Mouse (Mus musculus) lung, embryonic 15.5 days (tissue): ENCODE results near the gene 4933427D14Rik. TPM values are rescaled to one million over a fixed set of nuclear protein-coding genes. Genes with fewer than 3 reads are reported as not detected.

Source experiments
- ATAC-seq: fragments of 200-750 bp; cut with Nextera tagmentation; 2 replicates; pipeline ENCODE4 v1.8.0; 2017; ENCODE audit warnings: moderate number of reproducible peaks, borderline replicate concordance; ENCODE audit not compliant: low FRiP score, low TSS enrichment; ENCODE audit errors: extremely low read depth
- H3K27ac ChIP-seq: fragments of 300-500 bp; sonication (generic); 2 replicates; pipeline ENCODE4 v1.5.1; 2015; ENCODE audit warnings: moderate library complexity, mild to moderate bottlenecking, inconsistent platforms
- H3K27me3 ChIP-seq: fragments of 300-500 bp; sonication (generic); 2 replicates; pipeline ENCODE4 v1.6.1; 2015; ENCODE audit warnings: inconsistent platforms
- H3K36me3 ChIP-seq: fragments of 300-500 bp; sonication (generic); 2 replicates; pipeline ENCODE4 v1.6.1; 2015; ENCODE audit warnings: inconsistent platforms
- H3K4me1 ChIP-seq: fragments of 300-500 bp; sonication (generic); 2 replicates; pipeline ENCODE4 v1.6.1; 2015; ENCODE audit warnings: inconsistent platforms
- H3K4me2 ChIP-seq: fragments of 300-500 bp; sonication (generic); 2 replicates; pipeline ENCODE4 v1.6.1; 2015; ENCODE audit warnings: inconsistent platforms, mild to moderate bottlenecking, moderate library complexity
- H3K4me3 ChIP-seq: fragments of 300-500 bp; sonication (generic); 2 replicates; pipeline ENCODE4 v1.5.1; 2015; ENCODE audit warnings: mild to moderate bottlenecking, inconsistent platforms
- H3K9ac ChIP-seq: fragments of 300-500 bp; sonication (generic); 2 replicates; pipeline ENCODE4 v1.6.1; 2015; ENCODE audit warnings: inconsistent platforms
- H3K9me3 ChIP-seq: fragments of 300-500 bp; sonication (generic); 2 replicates; pipeline ENCODE4 v1.6.1; 2016; ENCODE audit warnings: inconsistent platforms
- WGBS: fragments of 180-500 bp; shearing (Covaris S2); methylation state at CpG from one replicate; pipeline ENCODE4 v1.1.7; 2015; 5-methylcytosine and 5-hydroxymethylcytosine counted together
- polyA plus RNA-seq: library from polyadenylated mRNA; unstranded; fragments of >200 nt; fragmentation: Nextera tagmentation; extraction: Ambion mirVana; gene quantifications from 2 replicates; pipeline ENCODE4 v1.2.1, GENCODE M21; 2015

4933427D14Rik gene
- polyA plus RNA-seq, 1 experiment from 2014 or later = 18.8 TPM

- no peak overlapping the region for H3K27ac ChIP-seq
- no peak overlapping the region for H3K4me2 ChIP-seq
- no peak overlapping the region for H3K4me3 ChIP-seq
- peaks cover 18% of the 10 kb centered on the region for H3K4me1 ChIP-seq
- ATAC-seq = no peak
- H3K27me3 ChIP-seq = no peaks in the 10 kb centered on the region
- WGBS = 67% methylated on average over 3 of the region's 3 CpGs
- no peaks in the 10 kb centered on the region for H3K9me3 ChIP-seq
- no peaks in the 10 kb centered on the region for H3K36me3 ChIP-seq
- no peak overlapping the region for H3K9ac ChIP-seq
These were observed 81.5 kb downstream of the 4933427D14Rik start for GRCm38 (mm10) chr11:72125781-72126180.

- H3K9me3 ChIP-seq = no peaks in the 10 kb centered on the region
- no peak overlapping the region for H3K4me3 ChIP-seq
- no peak overlapping the region for H3K27ac ChIP-seq
- H3K27me3 ChIP-seq = no peaks in the 10 kb centered on the region
- ATAC-seq = no peak
- no peak overlapping the region for H3K9ac ChIP-seq
- H3K4me1 ChIP-seq = 0 out of 2 replicates have a peak, but pooled peaks cover 3% of the 10 kb centered on the region
- 68% methylated on average over 4 of the region's 4 CpGs for WGBS
- H3K4me2 ChIP-seq = no peak overlapping the region
- no peaks in the 10 kb centered on the region for H3K36me3 ChIP-seq
These were observed 83.7 kb downstream of the 4933427D14Rik start for GRCm38 (mm10) chr11:72123531-72123930.

- no peak overlapping the region for H3K27ac ChIP-seq
- 80% methylated on average over 6 of the region's 6 CpGs for WGBS
- H3K4me1 ChIP-seq = no peaks in the 10 kb centered on the region
- no peak overlapping the region for H3K4me3 ChIP-seq
- no peaks in the 10 kb centered on the region for H3K9me3 ChIP-seq
- H3K27me3 ChIP-seq = no peaks in the 10 kb centered on the region
- no peak overlapping the region for H3K4me2 ChIP-seq
- no peak overlapping the region for H3K9ac ChIP-seq
- no peak for ATAC-seq
- no peaks in the 10 kb centered on the region for H3K36me3 ChIP-seq
These were observed 86.9 kb downstream of the 4933427D14Rik start for GRCm38 (mm10) chr11:72120354-72120753.

DNA sequence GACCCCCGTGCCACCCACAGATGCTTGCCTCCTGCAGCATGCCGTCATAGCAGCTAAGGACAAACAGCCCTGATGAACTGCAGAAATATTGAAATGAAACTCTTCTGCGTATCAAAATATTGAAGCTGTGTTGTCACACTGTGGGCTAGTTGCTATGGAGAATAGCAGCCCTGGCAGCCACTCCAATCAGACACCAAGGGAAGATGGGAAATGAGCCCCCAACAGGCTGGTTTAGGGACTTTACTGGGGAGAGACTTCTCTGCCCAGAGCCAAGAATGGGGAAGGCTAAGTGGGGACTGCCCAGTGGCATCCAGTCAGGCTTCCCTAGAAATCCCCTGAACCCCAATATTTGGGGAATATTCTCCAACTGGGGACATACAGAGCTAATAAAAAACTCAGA is 88.6 kb downstream of the 4933427D14Rik start:
- no peak overlapping the region for H3K9ac ChIP-seq
- H3K36me3 ChIP-seq = no peaks in the 10 kb centered on the region
- H3K4me3 ChIP-seq = no peak overlapping the region
- ATAC-seq = no peak
- no peaks in the 10 kb centered on the region for H3K27me3 ChIP-seq
- H3K4me1 ChIP-seq = no peaks in the 10 kb centered on the region
- H3K9me3 ChIP-seq = no peaks in the 10 kb centered on the region
- WGBS = 76% methylated on average over 3 of the region's 3 CpGs
- no peak overlapping the region for H3K27ac ChIP-seq
- H3K4me2 ChIP-seq = no peak overlapping the region

DNA sequence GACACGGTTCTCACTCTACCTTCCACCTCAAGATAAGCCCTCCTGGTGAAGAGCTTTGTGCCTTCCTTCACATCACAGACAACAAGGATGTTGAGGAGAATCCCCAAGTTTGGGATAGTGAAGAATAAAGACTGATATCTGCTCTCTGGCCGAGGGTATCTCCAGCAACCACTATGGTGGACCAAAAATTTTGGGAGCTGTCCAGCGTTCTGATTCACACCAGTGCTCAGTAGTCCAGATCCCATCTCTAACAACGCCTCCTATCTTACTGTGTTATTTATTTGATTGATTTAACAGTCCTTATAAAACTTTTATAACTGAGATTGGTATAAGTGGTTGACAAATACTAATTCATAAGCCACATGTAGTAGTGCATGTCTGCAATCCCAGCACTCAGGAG is 94.0 kb downstream of the 4933427D14Rik start:
- ATAC-seq = no peak
- H3K9me3 ChIP-seq = no peaks in the 10 kb centered on the region
- no peaks in the 10 kb centered on the region for H3K27me3 ChIP-seq
- no peak overlapping the region for H3K4me3 ChIP-seq
- H3K4me2 ChIP-seq = no peak overlapping the region
- H3K4me1 ChIP-seq = no peaks in the 10 kb centered on the region
- WGBS = 52% methylated on average over 4 of the region's 4 CpGs
- no peaks in the 10 kb centered on the region for H3K36me3 ChIP-seq
- H3K9ac ChIP-seq = no peak overlapping the region
- no peak overlapping the region for H3K27ac ChIP-seq

DNA sequence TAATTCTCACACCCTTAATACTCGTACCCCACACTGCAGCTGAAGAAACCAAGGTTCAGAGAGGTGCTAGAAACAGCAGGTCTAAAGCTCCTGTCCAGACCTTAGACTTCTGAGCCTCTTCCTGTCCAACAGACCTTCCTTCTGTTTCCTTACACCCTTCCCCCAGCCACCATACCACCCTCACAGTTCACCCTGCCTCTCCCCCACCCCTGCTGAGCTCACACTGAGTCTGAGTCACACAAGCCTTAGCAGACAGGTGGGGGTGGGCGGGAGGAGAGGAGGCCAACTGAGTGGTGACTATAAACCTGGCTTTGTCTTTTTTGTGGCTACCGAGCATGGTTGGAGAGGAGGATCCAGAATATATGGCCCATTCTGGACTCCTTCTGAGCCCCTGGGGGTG is 96.5 kb downstream of the 4933427D14Rik start:
- H3K9me3 ChIP-seq = no peaks in the 10 kb centered on the region
- H3K27me3 ChIP-seq = no peaks in the 10 kb centered on the region
- no peak overlapping the region for H3K27ac ChIP-seq
- ATAC-seq = no peak
- H3K9ac ChIP-seq = no peak overlapping the region
- H3K4me3 ChIP-seq = no peak overlapping the region
- no peak overlapping the region for H3K4me2 ChIP-seq
- no peaks in the 10 kb centered on the region for H3K4me1 ChIP-seq
- 30% methylated on average over 3 of the region's 3 CpGs for WGBS
- no peaks in the 10 kb centered on the region for H3K36me3 ChIP-seq

GRCm38 (mm10) chr11:72104223-72104622 is 103.0 kb downstream of the 4933427D14Rik start:
- H3K4me2 ChIP-seq = no peak overlapping the region
- H3K27ac ChIP-seq = no peak overlapping the region
- no peak overlapping the region for H3K4me3 ChIP-seq
- H3K27me3 ChIP-seq = no peaks in the 10 kb centered on the region
- H3K9ac ChIP-seq = no peak overlapping the region
- WGBS = 62% methylated on average over 8 of the region's 8 CpGs
- no peak for ATAC-seq
- no peaks in the 10 kb centered on the region for H3K9me3 ChIP-seq
- H3K36me3 ChIP-seq = no peaks in the 10 kb centered on the region
- H3K4me1 ChIP-seq = no peaks in the 10 kb centered on the region

Other genes with a start within 250 kb of the 4933427D14Rik start
- gene Aipl1, start 169.9 kb downstream of the 4933427D14Rik start, polyA plus RNA-seq = 0.43 and 0.72 TPM in 2 replicates
- gene Pimreg, start 165.4 kb downstream of the 4933427D14Rik start, polyA plus RNA-seq = 153 and 156 TPM in 2 replicates
- 1.8 and 1.9 TPM in 2 replicates for gene Pitpnm3, start 71.7 kb downstream of the 4933427D14Rik start, polyA plus RNA-seq
- 0.26 and 0.44 TPM in 2 replicates for gene Gm43951, start 619 bp downstream of the 4933427D14Rik start, polyA plus RNA-seq
- gene Txndc17, start 88 bp upstream of the 4933427D14Rik start, polyA plus RNA-seq = 184 and 186 TPM in 2 replicates
- gene Med31, start 8.1 kb upstream of the 4933427D14Rik start, polyA plus RNA-seq = 45.5 and 46.9 TPM in 2 replicates
- 0.05 and 0.24 TPM in 2 replicates for gene Slc13a5, start 59.8 kb upstream of the 4933427D14Rik start, polyA plus RNA-seq
- gene Xaf1, start 94.2 kb upstream of the 4933427D14Rik start, polyA plus RNA-seq = 6.0 and 7.3 TPM in 2 replicates
- gene Fbxo39, start 107.0 kb upstream of the 4933427D14Rik start, polyA plus RNA-seq = not detected in 2 replicates
- 11.4 and 11.8 TPM in 2 replicates for gene Tekt1, start 155.0 kb upstream of the 4933427D14Rik start, polyA plus RNA-seq
- gene Smtnl2, start 204.3 kb upstream of the 4933427D14Rik start, polyA plus RNA-seq = 156 and 158 TPM in 2 replicates
- gene Ggt6, start 228.1 kb upstream of the 4933427D14Rik start, polyA plus RNA-seq = 0.14 and 0.26 TPM in 2 replicates
- 137 and 140 TPM in 2 replicates for gene Mybbp1a, start 233.9 kb upstream of the 4933427D14Rik start, polyA plus RNA-seq